ENCODE assay signal across 10 mouse cellular contexts in genomic region chr15:8733669-8734362, GRCm38 (mm10). TPM values are rescaled to one million over a fixed set of nuclear protein-coding genes. Genes with fewer than 3 reads are reported as not detected.
A peak's percentile ranks its signal among the peaks of the same experiment; 100 is the strongest.
DNase-seq lines count a peak whose midpoint lies in the region; ATAC-seq and TF ChIP-seq lines count a peak whose summit lies in the region.
"Had no signal": no experiment of that assay in that cellular context is flagged by ENCODE, and none has a peak within 500 bp of the region (broad histone marks: within the 10 kb centered on the region; RNA-seq: fewer than 3 reads in every experiment).

No protein-coding gene starts in this region.

- no peaks in the 10 kb centered on the region for H3K4me1 ChIP-seq in intestine, embryonic 14.5 days (replicated peaks; ENCODE audit: control insufficient read depth, insufficient read depth, low read length)
- H3K4me1 ChIP-seq in intestine, postnatal 0 days (replicated peaks; ENCODE audit: control insufficient read depth, insufficient read depth, low read length): no peaks in the 10 kb centered on the region
- no peaks in the 10 kb centered on the region for H3K4me1 ChIP-seq in embryonic facial prominence, embryonic 11.5 days (ENCODE audit: control insufficient read depth, insufficient read depth, low read length)
- peaks cover 13% of the 10 kb centered on the region for H3K4me1 ChIP-seq in limb, embryonic 10.5 days
- H3K4me1 ChIP-seq in liver, embryonic 12.5 days: no peaks in the 10 kb centered on the region
- H3K4me1 ChIP-seq: lung, embryonic 15.5 days had no signal

- H3K27me3 ChIP-seq in intestine, embryonic 14.5 days (replicated peaks; ENCODE audit: control insufficient read depth, insufficient read depth, low read length): no peaks in the 10 kb centered on the region
- H3K27me3 ChIP-seq in intestine, postnatal 0 days (replicated peaks; ENCODE audit: control insufficient read depth, insufficient read depth, low read length): no peaks in the 10 kb centered on the region
- H3K27me3 ChIP-seq in embryonic facial prominence, embryonic 11.5 days (ENCODE audit: control insufficient read depth, insufficient read depth, low read length): no peaks in the 10 kb centered on the region
- H3K27me3 ChIP-seq in limb, embryonic 10.5 days (ENCODE audit: low read depth, poor library complexity, severe bottlenecking): no peaks in the 10 kb centered on the region
- no peaks in the 10 kb centered on the region for H3K27me3 ChIP-seq in liver, embryonic 12.5 days (replicated peaks)
- H3K27me3 ChIP-seq: lung, embryonic 15.5 days had no signal

- 0 out of 2 replicates have a peak overlapping the region, but pooled peaks have one; percentile 3 for H3K27ac ChIP-seq in intestine, embryonic 14.5 days (ENCODE audit: low read depth)
- no peak overlapping the region for H3K27ac ChIP-seq in intestine, postnatal 0 days (ENCODE audit: low read depth, low read length)
- H3K27ac ChIP-seq in embryonic facial prominence, embryonic 11.5 days (replicated peaks; ENCODE audit: low read depth, low read length): no peak overlapping the region
- H3K27ac ChIP-seq in limb, embryonic 10.5 days: peak overlapping the region; percentile 68
- no peak overlapping the region for H3K27ac ChIP-seq in liver, embryonic 12.5 days
- H3K27ac ChIP-seq: lung, embryonic 15.5 days had no signal

- ATAC-seq in intestine, embryonic 14.5 days (replicated peaks; ENCODE audit: low FRiP score, low TSS enrichment, low read depth): no peak
- no peak for ATAC-seq in intestine, postnatal 0 days
- no peak for ATAC-seq in embryonic facial prominence, embryonic 11.5 days (replicated peaks; ENCODE audit: insufficient number of reproducible peaks, low FRiP score, low TSS enrichment, low read depth)
- ATAC-seq in inflammation-experienced regulatory T-cells, adult 6 months: no peak
- no peak for ATAC-seq in liver, embryonic 12.5 days

- no peak for TF ChIP-seq CTCF in intestine, postnatal 0 days (IDR thresholded peaks at IDR 0.05; ENCODE audit: low read depth)

- no peaks in the 10 kb centered on the region for H3K36me3 ChIP-seq in intestine, embryonic 14.5 days (ENCODE audit: control insufficient read depth, insufficient read depth, low read length)
- H3K36me3 ChIP-seq in intestine, postnatal 0 days (ENCODE audit: control insufficient read depth, insufficient read depth): no peaks in the 10 kb centered on the region
- no peaks in the 10 kb centered on the region for H3K36me3 ChIP-seq in embryonic facial prominence, embryonic 11.5 days (replicated peaks; ENCODE audit: control insufficient read depth, insufficient read depth, low read depth, low read length)
- no peaks in the 10 kb centered on the region for H3K36me3 ChIP-seq in limb, embryonic 10.5 days
- no peaks in the 10 kb centered on the region for H3K36me3 ChIP-seq in liver, embryonic 12.5 days
- H3K36me3 ChIP-seq: lung, embryonic 15.5 days had no signal

- H3K9ac ChIP-seq in intestine, embryonic 14.5 days (ENCODE audit: low read length): no peak overlapping the region
- no peak overlapping the region for H3K9ac ChIP-seq in intestine, postnatal 0 days (ENCODE audit: low read depth, low read length)
- H3K9ac ChIP-seq in embryonic facial prominence, embryonic 11.5 days (replicated peaks; ENCODE audit: low read length): no peak overlapping the region
- H3K9ac ChIP-seq in liver, embryonic 12.5 days: no peak overlapping the region
- H3K9ac ChIP-seq: lung, embryonic 15.5 days had no signal

- H3K4me3 ChIP-seq in intestine, embryonic 14.5 days (ENCODE audit: low read depth, low read length): no peak overlapping the region
- H3K4me3 ChIP-seq in intestine, postnatal 0 days (ENCODE audit: low read depth, low read length): no peak overlapping the region
- H3K4me3 ChIP-seq in embryonic facial prominence, embryonic 11.5 days (ENCODE audit: low read depth, low read length): no peak overlapping the region
- no peak overlapping the region for H3K4me3 ChIP-seq in limb, embryonic 10.5 days
- no peak overlapping the region for H3K4me3 ChIP-seq in liver, embryonic 12.5 days
- H3K4me3 ChIP-seq: lung, embryonic 15.5 days had no signal

- 16% methylated on average over 7 of the region's 7 CpGs for WGBS in intestine, embryonic 14.5 days
- WGBS in intestine, postnatal 0 days: 28% methylated on average over 7 of the region's 7 CpGs
- 19% methylated on average over 7 of the region's 7 CpGs for WGBS in embryonic facial prominence, embryonic 11.5 days
- WGBS in limb, embryonic 10.5 days: 38% methylated on average over 7 of the region's 7 CpGs
- WGBS in liver, embryonic 12.5 days (ENCODE audit: insufficient replicate concordance): 54% methylated on average over 7 of the region's 7 CpGs

- H3K4me2 ChIP-seq in intestine, embryonic 14.5 days (ENCODE audit: low read length): no peak overlapping the region
- H3K4me2 ChIP-seq in intestine, postnatal 0 days (replicated peaks; ENCODE audit: low read depth): no peak overlapping the region
- H3K4me2 ChIP-seq in embryonic facial prominence, embryonic 11.5 days (ENCODE audit: low read depth, low read length): no peak overlapping the region
- no peak overlapping the region for H3K4me2 ChIP-seq in liver, embryonic 12.5 days
- H3K4me2 ChIP-seq: lung, embryonic 15.5 days had no signal

- H3K9me3 ChIP-seq in intestine, embryonic 14.5 days (ENCODE audit: control insufficient read depth, low read length): no peaks in the 10 kb centered on the region
- H3K9me3 ChIP-seq in intestine, postnatal 0 days (ENCODE audit: control insufficient read depth): no peaks in the 10 kb centered on the region
- no peaks in the 10 kb centered on the region for H3K9me3 ChIP-seq in embryonic facial prominence, embryonic 11.5 days (replicated peaks; ENCODE audit: control insufficient read depth, low read length)
- no peaks in the 10 kb centered on the region for H3K9me3 ChIP-seq in limb, embryonic 10.5 days (replicated peaks)
- no peaks in the 10 kb centered on the region for H3K9me3 ChIP-seq in liver, embryonic 12.5 days (replicated peaks)
- H3K9me3 ChIP-seq: lung, embryonic 15.5 days had no signal

- DNase-seq in intestine, embryonic 14.5 days (ENCODE audit: low spot score): no peak
- peak; percentile 42 for DNase-seq in ES-CJ7 (ENCODE audit: low read depth, low spot score)
- DNase-seq in embryonic facial prominence, embryonic 11.5 days (ENCODE audit: low spot score): peak; percentile 43
- no peak for DNase-seq in limb, embryonic 10.5 days (ENCODE audit: low spot score)
- no peak for DNase-seq in right cerebral cortex, postnatal 25 days
- DNase-seq: cerebellum, adult 8-10 months had no signal

RNA-seq across cellular contexts. Expression of gene Slc1a3, which starts 23.3 kb away (rescaled TPM):
- polyA plus RNA-seq in intestine, embryonic 14.5 days (2014; fragmentation: Nextera tagmentation; extraction: Ambion mirVana): 9.5 and 11.6 TPM in 2 replicates
- polyA plus RNA-seq in intestine, postnatal 0 days (2015; fragmentation: Nextera tagmentation; extraction: Ambion mirVana): 0.50 and 0.53 TPM in 2 replicates
- polyA plus RNA-seq in embryonic facial prominence, embryonic 11.5 days (2014; fragmentation: Nextera tagmentation; extraction: Ambion mirVana): 29.1 and 33.8 TPM in 2 replicates
- 19.9 and 24.1 TPM in 2 replicates for polyA plus RNA-seq in limb, embryonic 10.5 days (2016; fragmentation: Nextera tagmentation; extraction: Ambion mirVana)
- polyA plus RNA-seq in inflammation-experienced regulatory T-cells, adult 6 months (2017; shearing (Covaris generic)): under 1 TPM in 2 of 3 experiments, not detected in 1; 0.36 to 0.44 TPM
- 2.4 and 3.0 TPM in 2 replicates for polyA plus RNA-seq in liver, embryonic 12.5 days (2016; fragmentation: Nextera tagmentation; extraction: Ambion mirVana)

Comparison
In these comparisons a context has a peak if more than half of its experiments do, and no peak if none do; other contexts are left out.
1. H3K27ac ChIP-seq: peak in intestine, embryonic 14.5 days (single experiment) and limb, embryonic 10.5 days (single experiment); none in intestine, postnatal 0 days (single experiment), embryonic facial prominence, embryonic 11.5 days (single experiment) and liver, embryonic 12.5 days (single experiment).
2. DNase-seq: peak in ES-CJ7 (single experiment) and embryonic facial prominence, embryonic 11.5 days (single experiment); none in intestine, embryonic 14.5 days (single experiment), limb, embryonic 10.5 days (single experiment) and right cerebral cortex, postnatal 25 days (single experiment).